Mouse (Mus musculus): Measurements from ENCODE around the gene Pard3. TPM values are rescaled to one million over a fixed set of nuclear protein-coding genes. Genes with fewer than 3 reads are reported as not detected.

Pard3 gene
- polyA plus RNA-seq, 1 experiment from 2014 or later = 16.1 TPM

GRCm38 (mm10) chr8:127188671-127189070 lies 125.0 kb downstream of the Pard3 start:
- Histone ChIP-seq H3K27me3 (replicated peaks) (no peaks in the 10 kb centered on the region), H3K9ac (replicated peaks) (no peak overlapping the region), H3K36me3 (no peaks in the 10 kb centered on the region), H3K4me2 (no peak overlapping the region), H3K4me3 (replicated peaks) (no peak overlapping the region), H3K4me1 (peaks cover 61% of the 10 kb centered on the region), H3K9me3 (replicated peaks) (no peaks in the 10 kb centered on the region), H3K27ac (replicated peaks) (no peak overlapping the region)
- no peak for ATAC-seq (ENCODE audit: low FRiP score)

GRCm38 (mm10) chr8:127190350-127190749 lies 126.7 kb downstream of the Pard3 start:
- 29% methylated on average over 7 of the region's 7 CpGs for WGBS
- Histone ChIP-seq H3K27ac (replicated peaks) (peak overlapping the region; percentile 69), H3K9me3 (replicated peaks) (no peaks in the 10 kb centered on the region), H3K27me3 (replicated peaks) (no peaks in the 10 kb centered on the region), H3K36me3 (no peaks in the 10 kb centered on the region), H3K9ac (replicated peaks) (0 out of 2 replicates have a peak overlapping the region, but pooled peaks have one; percentile 17), H3K4me1 (peaks cover 64% of the 10 kb centered on the region), H3K4me2 (0 out of 2 replicates have a peak overlapping the region, but pooled peaks have one; percentile 20), H3K4me3 (replicated peaks) (no peak overlapping the region)
- no peak for ATAC-seq (ENCODE audit: low FRiP score)

- peak overlapping the region; percentile 69 for H3K27ac ChIP-seq (replicated peaks)
- H3K27me3 ChIP-seq (replicated peaks) = no peaks in the 10 kb centered on the region
- no peaks in the 10 kb centered on the region for H3K9me3 ChIP-seq (replicated peaks)
- no peak overlapping the region for H3K4me3 ChIP-seq (replicated peaks)
- no peaks in the 10 kb centered on the region for H3K36me3 ChIP-seq
- ATAC-seq (ENCODE audit: low FRiP score) = peak; percentile 34; the same call in 1 of the 2 replicates
- H3K4me1 ChIP-seq = peaks cover 74% of the 10 kb centered on the region
- WGBS = 18% methylated on average over 5 of the region's 5 CpGs
- 0 out of 2 replicates have a peak overlapping the region, but pooled peaks have one; percentile 7 for H3K9ac ChIP-seq (replicated peaks)
- no peak overlapping the region for H3K4me2 ChIP-seq
Observed at GRCm38 (mm10) chr8:127191387-127191786, 127.7 kb downstream of the Pard3 start.

- WGBS = 24% methylated on average over 6 of the region's 6 CpGs
- 0 out of 2 replicates have a peak overlapping the region, but pooled peaks have one; percentile 7 for H3K9ac ChIP-seq (replicated peaks)
- no peak for ATAC-seq (ENCODE audit: low FRiP score)
- peaks cover 78% of the 10 kb centered on the region for H3K4me1 ChIP-seq
- H3K9me3 ChIP-seq (replicated peaks) = no peaks in the 10 kb centered on the region
- H3K4me3 ChIP-seq (replicated peaks) = no peak overlapping the region
- H3K27me3 ChIP-seq (replicated peaks) = no peaks in the 10 kb centered on the region
- H3K36me3 ChIP-seq = no peaks in the 10 kb centered on the region
- H3K27ac ChIP-seq (replicated peaks) = peak overlapping the region; percentile 69
- no peak overlapping the region for H3K4me2 ChIP-seq
Observed at GRCm38 (mm10) chr8:127191824-127192223, 128.1 kb downstream of the Pard3 start.

- Histone ChIP-seq H3K4me1 (peaks cover 76% of the 10 kb centered on the region), H3K27ac (replicated peaks) (peak overlapping the region; percentile 69), H3K9me3 (replicated peaks) (no peaks in the 10 kb centered on the region), H3K4me3 (replicated peaks) (no peak overlapping the region), H3K4me2 (no peak overlapping the region), H3K36me3 (no peaks in the 10 kb centered on the region), H3K9ac (replicated peaks) (0 out of 2 replicates have a peak overlapping the region, but pooled peaks have one; percentile 26), H3K27me3 (replicated peaks) (no peaks in the 10 kb centered on the region)
- no peak for ATAC-seq (ENCODE audit: low FRiP score)
- 44% methylated on average over 10 of the region's 10 CpGs for WGBS
Observed at GRCm38 (mm10) chr8:127192331-127192730, 128.6 kb downstream of the Pard3 start.

- H3K4me3 ChIP-seq (replicated peaks) = no peak overlapping the region
- H3K4me1 ChIP-seq = peaks cover 79% of the 10 kb centered on the region
- H3K27ac ChIP-seq (replicated peaks) = no peak overlapping the region
- no peaks in the 10 kb centered on the region for H3K27me3 ChIP-seq (replicated peaks)
- no peaks in the 10 kb centered on the region for H3K9me3 ChIP-seq (replicated peaks)
- H3K4me2 ChIP-seq = no peak overlapping the region
- WGBS = 44% methylated on average over 6 of the region's 6 CpGs
- no peaks in the 10 kb centered on the region for H3K36me3 ChIP-seq
- H3K9ac ChIP-seq (replicated peaks) = no peak overlapping the region
- no peak for ATAC-seq (ENCODE audit: low FRiP score)
Observed at GRCm38 (mm10) chr8:127193375-127193774, 129.7 kb downstream of the Pard3 start.

- Histone ChIP-seq H3K4me1 (peaks cover 74% of the 10 kb centered on the region), H3K27me3 (replicated peaks) (no peaks in the 10 kb centered on the region), H3K9me3 (replicated peaks) (no peaks in the 10 kb centered on the region), H3K9ac (replicated peaks) (0 out of 2 replicates have a peak overlapping the region, but pooled peaks have one; percentile 27), H3K27ac (replicated peaks) (peak overlapping the region; percentile 81), H3K4me3 (replicated peaks) (no peak overlapping the region), H3K36me3 (no peaks in the 10 kb centered on the region), H3K4me2 (peak overlapping the region; percentile 13; the same call in 1 of the 2 replicates)
- 30% methylated on average over 15 of the region's 15 CpGs for WGBS
- ATAC-seq (ENCODE audit: low FRiP score) = peak; percentile 56
Observed at GRCm38 (mm10) chr8:127194786-127195407, 131.2 kb downstream of the Pard3 start.

- 64% methylated on average over 13 of the region's 13 CpGs for WGBS
- no peaks in the 10 kb centered on the region for H3K9me3 ChIP-seq (replicated peaks)
- H3K27ac ChIP-seq (replicated peaks) = no peak overlapping the region
- H3K9ac ChIP-seq (replicated peaks) = no peak overlapping the region
- peaks cover 57% of the 10 kb centered on the region for H3K4me1 ChIP-seq
- ATAC-seq (ENCODE audit: low FRiP score) = no peak
- no peak overlapping the region for H3K4me2 ChIP-seq
- H3K4me3 ChIP-seq (replicated peaks) = no peak overlapping the region
- H3K36me3 ChIP-seq = no peaks in the 10 kb centered on the region
- H3K27me3 ChIP-seq (replicated peaks) = no peaks in the 10 kb centered on the region
Observed at GRCm38 (mm10) chr8:127196505-127197265, 133.0 kb downstream of the Pard3 start.

GRCm38 (mm10) chr8:127207455-127207854 lies 143.8 kb downstream of the Pard3 start:
- Histone ChIP-seq H3K36me3 (no peaks in the 10 kb centered on the region), H3K4me2 (no peak overlapping the region), H3K4me1 (peaks cover 24% of the 10 kb centered on the region), H3K4me3 (replicated peaks) (no peak overlapping the region), H3K9ac (replicated peaks) (no peak overlapping the region), H3K9me3 (replicated peaks) (no peaks in the 10 kb centered on the region), H3K27me3 (replicated peaks) (no peaks in the 10 kb centered on the region), H3K27ac (replicated peaks) (no peak overlapping the region)
- 16% methylated on average over 4 of the region's 4 CpGs for WGBS
- ATAC-seq (ENCODE audit: low FRiP score) = no peak

GRCm38 (mm10) chr8:127210621-127211020 lies 146.9 kb downstream of the Pard3 start:
- Histone ChIP-seq H3K36me3 (no peaks in the 10 kb centered on the region), H3K9ac (replicated peaks) (no peak overlapping the region), H3K27ac (replicated peaks) (no peak overlapping the region), H3K9me3 (replicated peaks) (no peaks in the 10 kb centered on the region), H3K4me2 (no peak overlapping the region), H3K27me3 (replicated peaks) (no peaks in the 10 kb centered on the region), H3K4me1 (peaks cover 36% of the 10 kb centered on the region), H3K4me3 (replicated peaks) (no peak overlapping the region)
- ATAC-seq (ENCODE audit: low FRiP score) = no peak
- 82% methylated on average over 4 of the region's 4 CpGs for WGBS

GRCm38 (mm10) chr8:127214338-127214737 lies 150.6 kb downstream of the Pard3 start:
- Histone ChIP-seq H3K27ac (replicated peaks) (peak overlapping the region; percentile 54), H3K4me3 (replicated peaks) (no peak overlapping the region), H3K9me3 (replicated peaks) (no peaks in the 10 kb centered on the region), H3K9ac (replicated peaks) (no peak overlapping the region), H3K36me3 (no peaks in the 10 kb centered on the region), H3K4me1 (peaks cover 30% of the 10 kb centered on the region), H3K4me2 (no peak overlapping the region), H3K27me3 (replicated peaks) (no peaks in the 10 kb centered on the region)
- ATAC-seq (ENCODE audit: low FRiP score) = 0 out of 2 replicates have a peak, but pooled peaks have one; percentile 45
- 33% methylated on average over 8 of the region's 8 CpGs for WGBS
